ENCODE assay signal across 8 mouse cellular contexts in genomic region chr3:104781471-104781903, GRCm38 (mm10). TPM values are rescaled to one million over a fixed set of nuclear protein-coding genes. Genes with fewer than 3 reads are reported as not detected.
DNase-seq lines count a peak whose midpoint lies in the region; ATAC-seq and TF ChIP-seq lines count a peak whose summit lies in the region.

Gene Fam19a3, minus strand, starts transcription at chr3:104781840.

- H3K36me3 ChIP-seq in embryonic facial prominence, embryonic 13.5 days, result no peaks in the 10 kb centered on the region
- H3K36me3 ChIP-seq in heart, postnatal 0 days (replicated peaks; ENCODE audit: control insufficient read depth, insufficient read depth, low read length), result no peaks in the 10 kb centered on the region
- no peaks in the 10 kb centered on the region for H3K36me3 ChIP-seq in limb, embryonic 10.5 days
- H3K36me3 ChIP-seq in midbrain, embryonic 14.5 days (ENCODE audit: control insufficient read depth, insufficient read depth, low read length), result no peaks in the 10 kb centered on the region

- intact Hi-C loops in left cerebral cortex, postnatal 36 days (cut with DNase I), result loop anchor here (2.0 kb wide), 1 partner anchor 67 kb away; no protein-coding TSS in a partner anchor

- H3K9me3 ChIP-seq in embryonic facial prominence, embryonic 13.5 days, result no peaks in the 10 kb centered on the region
- no peaks in the 10 kb centered on the region for H3K9me3 ChIP-seq in heart, postnatal 0 days (replicated peaks; ENCODE audit: control insufficient read depth, low read length)
- no peaks in the 10 kb centered on the region for H3K9me3 ChIP-seq in limb, embryonic 10.5 days (replicated peaks)
- no peaks in the 10 kb centered on the region for H3K9me3 ChIP-seq in midbrain, embryonic 14.5 days (ENCODE audit: control insufficient read depth, low read length)

- H3K4me2 ChIP-seq in embryonic facial prominence, embryonic 13.5 days, result peak within 1 kb of the TSS; percentile 97
- H3K4me2 ChIP-seq in heart, postnatal 0 days (ENCODE audit: low read depth, low read length), result peak within 1 kb of the TSS; percentile 98
- H3K4me2 ChIP-seq in midbrain, embryonic 14.5 days (ENCODE audit: low read length), result peak within 1 kb of the TSS; percentile 77

- DNase-seq in embryo, embryonic 10.5 days (ENCODE audit: low spot score), result peak; percentile 19
- no peak for DNase-seq in embryo, embryonic 10 days (ENCODE audit: low spot score)
- peak; percentile 74 for DNase-seq in heart, postnatal 0 days (ENCODE audit: low spot score)
- DNase-seq in limb, embryonic 10.5 days (ENCODE audit: low spot score), result peak; percentile 66
- peak; percentile 24 for DNase-seq in midbrain, embryonic 14.5 days
- no peak for DNase-seq in right cerebral cortex, adult 18-20 months
- DNase-seq in left cerebral cortex, postnatal 36 days (ENCODE audit: low spot score in 2 of 2), result no peak

- under 1% methylated on average over 26 of the region's 26 CpGs for WGBS in embryonic facial prominence, embryonic 13.5 days
- WGBS in heart, postnatal 0 days, result under 1% methylated on average over 25 of the region's 26 CpGs
- 1% methylated on average over 26 of the region's 26 CpGs for WGBS in limb, embryonic 10.5 days
- under 1% methylated on average over 26 of the region's 26 CpGs for whole genome bisulfite sequencing in midbrain, embryonic 14.5 days

- peaks cover 95% of the 10 kb centered on the region for H3K27me3 ChIP-seq in embryonic facial prominence, embryonic 13.5 days
- peaks cover 10% of the 10 kb centered on the region for H3K27me3 ChIP-seq in heart, postnatal 0 days (ENCODE audit: control insufficient read depth, insufficient read depth, low read length)
- peaks cover 97% of the 10 kb centered on the region for H3K27me3 ChIP-seq in limb, embryonic 10.5 days (ENCODE audit: low read depth, poor library complexity, severe bottlenecking)
- H3K27me3 ChIP-seq in midbrain, embryonic 14.5 days (ENCODE audit: control insufficient read depth, insufficient read depth, low read length), result peaks cover 84% of the 10 kb centered on the region

- H3K4me3 ChIP-seq in embryonic facial prominence, embryonic 13.5 days, result peak within 1 kb of the TSS; percentile 52
- H3K4me3 ChIP-seq in heart, postnatal 0 days (ENCODE audit: low read depth, low read length), result peak within 1 kb of the TSS; percentile 65
- H3K4me3 ChIP-seq in limb, embryonic 10.5 days, result peak within 1 kb of the TSS; percentile 62
- H3K4me3 ChIP-seq in midbrain, embryonic 14.5 days (replicated peaks; ENCODE audit: low read depth, low read length), result peak within 1 kb of the TSS; percentile 36

- ATAC-seq in embryonic facial prominence, embryonic 13.5 days (ENCODE audit: insufficient number of reproducible peaks, insufficient read depth, low FRiP score, low TSS enrichment, low read depth), result no peak
- peak; percentile 73 for ATAC-seq in heart, postnatal 0 days (ENCODE audit: insufficient read depth, low read depth)
- ATAC-seq in midbrain, embryonic 14.5 days (ENCODE audit: low FRiP score, low TSS enrichment), result no peak

- no peak for TF ChIP-seq CTCF in heart, postnatal 0 days (IDR thresholded peaks at IDR 0.05; ENCODE audit: low read depth)

- peaks cover 21% of the 10 kb centered on the region for H3K4me1 ChIP-seq in embryonic facial prominence, embryonic 13.5 days
- H3K4me1 ChIP-seq in heart, postnatal 0 days (ENCODE audit: control insufficient read depth, insufficient read depth), result peaks cover 18% of the 10 kb centered on the region
- H3K4me1 ChIP-seq in limb, embryonic 10.5 days, result peaks cover 45% of the 10 kb centered on the region
- H3K4me1 ChIP-seq in midbrain, embryonic 14.5 days (ENCODE audit: control insufficient read depth, insufficient read depth, low read length), result peaks cover 8% of the 10 kb centered on the region

- H3K27ac ChIP-seq in embryonic facial prominence, embryonic 13.5 days, result no peak within 1 kb of the TSS
- peak within 1 kb of the TSS; percentile 92 for H3K27ac ChIP-seq in heart, postnatal 0 days (ENCODE audit: low read depth)
- peak within 1 kb of the TSS; percentile 62 for H3K27ac ChIP-seq in limb, embryonic 10.5 days
- H3K27ac ChIP-seq in midbrain, embryonic 14.5 days (replicated peaks; ENCODE audit: low read depth, low read length), result no peak within 1 kb of the TSS

- TF ChIP-seq EP300 in heart, postnatal 0 days (IDR thresholded peaks at IDR 0.05; ENCODE audit: low read depth), result peak; percentile 56; the same call in 1 of the 2 replicates

- H3K9ac ChIP-seq in embryonic facial prominence, embryonic 13.5 days, result peak within 1 kb of the TSS; percentile 65
- peak within 1 kb of the TSS; percentile 72 for H3K9ac ChIP-seq in heart, postnatal 0 days (replicated peaks; ENCODE audit: low read depth, low read length)
- H3K9ac ChIP-seq in midbrain, embryonic 14.5 days (replicated peaks; ENCODE audit: low read length), result peak within 1 kb of the TSS; percentile 39; the same call in 1 of the 2 replicates

RNA-seq across cellular contexts. Expression of gene Fam19a3, which starts in this region (rescaled TPM):
- 0.15 and 0.25 TPM in 2 replicates for polyA plus RNA-seq in embryonic facial prominence, embryonic 13.5 days (2015; fragmentation: Nextera tagmentation; extraction: Ambion mirVana)
- total RNA-seq in heart, postnatal 0 days (2014; rRNA removed; ENCODE audit: low replicate concordance), result 0.77 and 1.1 TPM in 2 replicates
- 1.1 TPM in 2 replicates for polyA plus RNA-seq in heart, postnatal 0 days (2015; fragmentation: Nextera tagmentation; extraction: Ambion mirVana)
- 0.18 and 0.20 TPM in 2 replicates for polyA plus RNA-seq in limb, embryonic 10.5 days (2016; fragmentation: Nextera tagmentation; extraction: Ambion mirVana)
- 0.05 TPM in 1 of 2 replicates, not detected in the other for polyA plus RNA-seq in midbrain, embryonic 14.5 days (2014; fragmentation: Nextera tagmentation; extraction: Ambion mirVana)
- total RNA-seq in left cerebral cortex, postnatal 36 days (2021), result under 1 TPM in 1 of 2 experiments, not detected in 1; 0.07 TPM

Comparison
In these comparisons a context has a peak if more than half of its experiments do, and no peak if none do; other contexts are left out.
1. DNase-seq: peak in embryo, embryonic 10.5 days (single experiment) and heart, postnatal 0 days (single experiment); none in embryo, embryonic 10 days (single experiment), right cerebral cortex, adult 18-20 months (single experiment) and left cerebral cortex, postnatal 36 days (0 of 2).
2. Peak in DNase-seq, H3K4me3 ChIP-seq and H3K27ac ChIP-seq in limb, embryonic 10.5 days; RNA of the gene not detected or under 1 TPM.
3. Peak in DNase-seq, H3K4me3 ChIP-seq, H3K9ac ChIP-seq and H3K4me2 ChIP-seq in midbrain, embryonic 14.5 days; RNA of the gene not detected or under 1 TPM.
4. Peak in every context shown above with its lines, with median percentiles within 50 percentile points of each other: H3K4me2 ChIP-seq, H3K4me3 ChIP-seq and H3K9ac ChIP-seq.